Mouse (Mus musculus) E14TG2a.4 (cell line): ENCODE measurements at regions not wholly inside any gene's neighbourhood (a gene's known extent, or its start where the extent isn't known, plus 50 kb on each side); places are given as distances from the start of the nearest gene placed in this dataset.

Experiments
- CTCF ChIP-seq: conservative IDR thresholded peaks from 2 replicates; pipeline ENCODE4 v1.5.1; 2014; ENCODE audit warnings: low read length
- NANOG ChIP-seq: IDR thresholded peaks from 2 replicates; pipeline ENCODE4 v1.6.1; 2014; ENCODE audit warnings: borderline replicate concordance, low read length, mixed read lengths
- POU5F1 ChIP-seq: IDR thresholded peaks from 2 replicates; pipeline ENCODE4 v1.6.1; 2014; ENCODE audit warnings: low read length, borderline replicate concordance

GRCm38 (mm10) chr1:71865670-71866069, 212.7 kb upstream of the Fn1 start:
- TF ChIP-seq CTCF (no peak), NANOG (no peak), POU5F1 (no peak)
